Comparison of ENCODE assay signal across 34 mouse cellular contexts in genomic region chr17:56359183-56359725, GRCm38 (mm10). TPM values are rescaled to one million over a fixed set of nuclear protein-coding genes. Genes with fewer than 3 reads are reported as not detected.
DNase-seq lines count a peak whose midpoint lies in the region; ATAC-seq and TF ChIP-seq lines count a peak whose summit lies in the region.
"Had no signal": no experiment of that assay in that cellular context is flagged by ENCODE, and none has a peak within 500 bp of the region (broad histone marks: within the 10 kb centered on the region; RNA-seq: fewer than 3 reads in every experiment).

No protein-coding gene starts in this region.

- DNase-seq in cerebellum, postnatal 10 days = peak; percentile 48 to 55
- DNase-seq in cerebellum, adult 9-10 months = no peak
- DNase-seq in layer of hippocampus, adult 2 months (ENCODE audit: low spot score in 2 of 2) = no peak
- no peak for DNase-seq in layer of hippocampus, adult 11-12 months (ENCODE audit: low spot score)
- no peak for DNase-seq in neural tube, embryonic 10.5 days (ENCODE audit: extremely low spot score, low spot score)
- DNase-seq in retina, postnatal 1 day = no peak
- DNase-seq: forebrain, postnatal 0 days; gastrocnemius, postnatal 36 days; heart, adult 2 months; heart, postnatal 14 days; kidney, postnatal 36 days; lung, adult 2 months; lung, postnatal 14 days; midbrain, embryonic 14.5 days; thymus, adult 2 months; thymus, postnatal 4 days had no signal

- no peak overlapping the region for H3K4me2 ChIP-seq in neural tube, embryonic 13.5 days
- H3K4me2 ChIP-seq: embryonic facial prominence, embryonic 12.5 days; heart, embryonic 13.5 days; hindbrain, embryonic 12.5 days had no signal

- no peak overlapping the region for H3K4me3 ChIP-seq in layer of hippocampus, adult 2 months
- no peak overlapping the region for H3K4me3 ChIP-seq in neural tube, embryonic 13.5 days
- H3K4me3 ChIP-seq: embryonic facial prominence, embryonic 12.5 days; heart, adult 2 months; heart, embryonic 13.5 days; hindbrain, embryonic 12.5 days; limb, embryonic 10.5 days had no signal

- peaks cover 70% of the 10 kb centered on the region for H3K36me3 ChIP-seq in neural tube, embryonic 13.5 days

- no peaks in the 10 kb centered on the region for H3K9me3 ChIP-seq in neural tube, embryonic 13.5 days
- H3K9me3 ChIP-seq: embryonic facial prominence, embryonic 12.5 days; heart, embryonic 13.5 days; hindbrain, embryonic 12.5 days; limb, embryonic 10.5 days had no signal

- peak overlapping the region; percentile 92 for H3K27ac ChIP-seq in layer of hippocampus, adult 2 months
- no peak overlapping the region for H3K27ac ChIP-seq in neural tube, embryonic 13.5 days (replicated peaks)
- H3K27ac ChIP-seq: embryonic facial prominence, embryonic 12.5 days; heart, adult 2 months; heart, embryonic 13.5 days; limb, embryonic 10.5 days had no signal

- 0 out of 2 replicates have a peak overlapping the region, but pooled peaks have one; percentile 13 for H3K9ac ChIP-seq in neural tube, embryonic 13.5 days
- H3K9ac ChIP-seq: embryonic facial prominence, embryonic 12.5 days; heart, embryonic 13.5 days; hindbrain, embryonic 12.5 days had no signal

- no peak for ATAC-seq in neural tube, embryonic 13.5 days (ENCODE audit: low read depth)
- ATAC-seq: forebrain, postnatal 0 days; Patski had no signal

- 85% methylated on average over 3 of the region's 3 CpGs for WGBS in neural tube, embryonic 13.5 days

- TF ChIP-seq CTCF in layer of hippocampus, adult 2 months (conservative IDR thresholded peaks at IDR 0.05) = no peak; the same call in 1 of the 2 replicates

- peaks cover 35% of the 10 kb centered on the region for H3K4me1 ChIP-seq in neural tube, embryonic 13.5 days (replicated peaks)
- H3K4me1 ChIP-seq: embryonic facial prominence, embryonic 12.5 days; limb, embryonic 10.5 days had no signal

- H3K27me3 ChIP-seq in neural tube, embryonic 13.5 days = no peaks in the 10 kb centered on the region
- H3K27me3 ChIP-seq: embryonic facial prominence, embryonic 12.5 days; heart, embryonic 13.5 days; hindbrain, embryonic 12.5 days; Patski had no signal

RNA-seq across cellular contexts. Expression of gene Kdm4b, which starts 33.4 kb away (rescaled TPM):
- 10 to 100 TPM; 87.8 to 96.3 TPM for total RNA-seq in layer of hippocampus, adult 2 months (2021)
- polyA plus RNA-seq in neural tube, embryonic 13.5 days (2015; fragmentation: Nextera tagmentation; extraction: Ambion mirVana) = 72.1 and 77.9 TPM in 2 replicates

RNA-seq across cellular contexts. Expression of gene Uhrf1, which starts 56.1 kb away (rescaled TPM):
- 1 to 10 TPM; 1.7 to 2.1 TPM for total RNA-seq in layer of hippocampus, adult 2 months (2021)
- polyA plus RNA-seq in neural tube, embryonic 13.5 days (2015; fragmentation: Nextera tagmentation; extraction: Ambion mirVana) = 20.0 and 27.4 TPM in 2 replicates

RNA-seq across cellular contexts. Expression of gene Arrdc5, which starts 59.2 kb away (rescaled TPM):
- total RNA-seq in layer of hippocampus, adult 2 months (2021) = not detected
- not detected in 2 replicates for polyA plus RNA-seq in neural tube, embryonic 13.5 days (2015; fragmentation: Nextera tagmentation; extraction: Ambion mirVana)
- total RNA-seq: adrenal gland, adult 18-20 months; ES-E14; forebrain, postnatal 0 days; gastrocnemius, adult 18-20 months; gastrocnemius, postnatal 36 days; heart, adult 2 months; layer of hippocampus, postnatal 10 days; liver, adult 2 months; megakaryocyte progenitor cell, adult 5-6 weeks had no signal
- polyA plus RNA-seq: cerebellum, adult 2 months; embryonic facial prominence, embryonic 12.5 days; forebrain, embryonic 11.5 days; forebrain, postnatal 0 days; heart, adult 2 months; heart, embryonic 13.5 days; hindbrain, embryonic 12.5 days; intestine, embryonic 14.5 days; kidney, embryonic 14.5 days; limb, embryonic 10.5 days; liver, adult 2 months; lung, adult 2 months; midbrain, embryonic 14.5 days; neural tube, embryonic 14.5 days; Patski; stomach, embryonic 16.5 days; thymus, adult 2 months had no signal

Comparison
In these comparisons a context has a peak if more than half of its experiments do, and no peak if none do; other contexts are left out.
1. DNase-seq: peak in cerebellum, postnatal 10 days (2 of 2); none in cerebellum, adult 9-10 months (single experiment), layer of hippocampus, adult 2 months (0 of 2), layer of hippocampus, adult 11-12 months (single experiment), neural tube, embryonic 10.5 days (single experiment) and retina, postnatal 1 day (single experiment).